Mouse (Mus musculus): ENCODE results near the gene Tspear.

Gene Tspear

DNA sequence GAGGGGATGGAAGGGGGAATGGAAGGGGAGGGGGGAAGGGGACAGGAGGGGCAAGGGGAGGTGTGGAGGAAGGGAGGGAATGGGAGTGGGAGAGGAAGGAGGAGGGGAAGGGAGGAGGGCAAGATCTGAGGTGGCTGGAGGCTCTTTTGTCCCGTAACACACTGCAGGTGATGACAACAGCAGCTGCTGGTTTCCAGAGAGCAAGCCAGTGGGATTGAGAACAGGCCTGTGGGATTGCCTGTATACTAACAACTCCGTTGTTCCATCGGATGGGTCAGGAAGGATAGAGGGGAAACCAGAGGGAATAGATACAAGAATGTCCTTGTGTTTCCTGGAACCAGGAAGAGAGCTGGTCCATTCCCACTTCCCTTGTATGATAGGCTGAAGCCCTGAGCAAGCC is 111.3 kb downstream of the Tspear start:
- no peak for DNase-seq

GRCm38 (mm10) chr10:77798164-77798920 is 112.0 kb downstream of the Tspear start:
- DNase-seq = peak; percentile 20

GRCm38 (mm10) chr10:77798921-77799508 is 112.6 kb downstream of the Tspear start, which contains the start of gene Gm19668:
Gene Gm19668 (minus strand): TSS chr10:77799133.
- no peak for DNase-seq

DNA sequence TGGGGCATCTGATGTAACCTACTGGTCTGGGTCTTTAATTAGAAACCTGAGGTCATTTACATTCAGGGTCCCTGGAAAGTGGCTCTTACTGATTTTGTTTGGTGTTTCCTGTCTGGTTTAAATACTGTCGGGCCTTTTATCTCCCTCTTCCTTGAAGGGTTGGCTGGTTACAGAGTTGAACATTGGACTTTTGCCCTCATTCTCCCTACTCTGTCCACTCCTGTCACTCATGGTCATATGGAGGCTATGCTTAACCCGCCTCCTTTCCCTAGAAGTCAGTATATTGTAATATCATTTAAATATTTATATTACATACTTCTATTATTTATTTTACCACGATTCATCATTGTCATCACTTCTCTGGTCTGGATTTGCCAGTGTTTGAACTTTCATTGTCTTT is 117.7 kb downstream of the Tspear start:
- DNase-seq = no peak

DNA sequence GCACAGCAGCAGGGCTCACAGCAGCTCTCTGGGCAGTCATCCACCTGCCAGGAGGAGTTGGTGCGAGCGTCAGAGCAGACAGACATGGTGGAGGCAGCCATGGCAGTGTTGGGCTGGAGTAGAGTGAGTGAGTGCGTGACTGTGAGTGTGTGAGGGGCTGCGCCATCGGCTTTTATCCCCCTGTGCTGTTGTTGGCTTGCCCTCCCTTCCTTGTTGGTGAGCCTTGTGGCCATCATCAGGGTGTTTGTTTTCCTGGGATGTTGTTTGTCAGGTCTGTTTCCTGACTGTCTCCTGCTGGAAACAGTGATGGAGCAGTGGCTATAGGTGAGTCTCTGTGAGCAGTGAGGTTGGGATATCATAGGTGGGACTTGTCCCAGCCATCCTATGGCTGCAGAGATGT is 125.4 kb downstream of the Tspear start, which contains the start of gene Gm9507:
Gene Gm9507 (minus strand): TSS at position 101 of the 400 bp plus-strand sequence.
- DNase-seq = no peak

GRCm38 (mm10) chr10:77814382-77814781 is 128.0 kb downstream of the Tspear start, which contains the start of gene Gm2696:
Gene Gm2696 (plus strand): TSS chr10:77814682.
- no peak for DNase-seq

DNA sequence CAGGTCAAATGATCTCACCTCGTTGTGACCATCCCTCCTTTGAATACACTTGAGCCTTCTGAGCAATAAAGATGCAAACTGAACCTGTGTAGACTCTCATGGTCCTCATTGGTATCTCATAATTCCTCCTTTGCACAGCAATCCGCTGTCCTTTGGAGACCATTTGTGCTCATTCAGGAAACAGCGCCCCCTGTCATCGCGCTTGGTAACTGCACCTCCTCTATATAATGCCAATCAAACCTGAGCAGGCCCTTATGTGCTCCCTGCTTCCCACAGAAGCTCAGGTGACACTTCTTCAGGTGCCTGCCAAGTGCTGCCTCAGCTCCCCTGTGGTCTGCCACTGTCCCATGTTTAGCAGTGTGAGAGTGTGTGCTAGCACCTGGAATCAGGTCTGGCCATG is 129.1 kb downstream of the Tspear start:
- DNase-seq = peak; percentile 39

GRCm38 (mm10) chr10:77818523-77818922 is 132.2 kb downstream of the Tspear start:
- DNase-seq = no peak

DNA sequence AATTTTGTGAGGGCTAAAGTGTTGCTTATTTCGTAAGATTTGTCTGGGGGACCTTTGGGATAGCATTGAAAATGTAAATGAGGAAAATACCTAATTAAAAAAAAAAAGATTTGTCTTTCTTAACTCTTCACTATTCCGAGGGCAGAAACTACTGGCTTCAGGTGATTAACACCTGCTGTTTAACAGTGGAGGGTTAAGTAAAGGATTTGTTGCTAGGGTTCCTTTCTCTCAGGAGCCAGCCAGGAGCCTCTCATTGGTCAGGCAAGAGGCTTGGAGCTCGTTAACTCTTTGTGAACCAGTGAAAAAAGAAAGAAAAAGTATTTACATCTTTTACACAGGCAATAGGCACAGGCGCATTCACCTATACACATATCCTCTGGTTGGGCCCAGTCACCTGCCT is 132.8 kb downstream of the Tspear start:
- DNase-seq = no peak

DNA sequence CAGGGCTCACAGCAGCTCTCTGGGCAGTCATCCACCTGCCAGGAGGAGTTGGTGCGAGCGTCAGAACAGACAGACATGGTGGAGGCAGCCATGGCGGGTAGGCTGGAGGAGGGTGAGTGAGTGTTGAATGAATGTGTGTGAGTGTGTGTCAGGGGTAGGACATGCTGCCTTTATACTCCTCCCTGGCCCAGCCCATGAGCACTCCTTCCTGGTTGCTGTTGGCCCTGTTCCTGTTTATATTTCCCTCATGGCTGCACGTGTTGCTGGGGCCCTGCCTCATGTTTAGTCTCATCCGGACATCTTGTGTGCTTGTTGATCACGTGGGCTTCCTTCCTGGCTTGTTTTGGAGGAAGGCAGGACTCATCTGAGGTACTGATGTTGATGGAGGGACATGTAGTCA is 140.6 kb downstream of the Tspear start, which contains the start of gene Krtap10-4:
Gene Krtap10-4 (minus strand): TSS at position 145 of the 400 bp plus-strand sequence.
- peak; percentile 42 for DNase-seq

- DNase-seq = no peak
These were observed 149.3 kb downstream of the Tspear start, which contains the start of gene Krtap10-10 for GRCm38 (mm10) chr10:77835647-77836046. Gene Krtap10-10 (plus strand): TSS chr10:77835947.

GRCm38 (mm10) chr10:77839006-77839405 is 152.6 kb downstream of the Tspear start:
- no peak for DNase-seq

- no peak for DNase-seq
These were observed 160.1 kb downstream of the Tspear start, which contains the start of gene Gm36176 for GRCm38 (mm10) chr10:77846503-77846902. Gene Gm36176 (plus strand): TSS chr10:77846803.

- DNase-seq = no peak
These were observed 160.6 kb downstream of the Tspear start for GRCm38 (mm10) chr10:77846961-77847360.

GRCm38 (mm10) chr10:77847538-77847937 is 161.2 kb downstream of the Tspear start:
- DNase-seq = no peak

GRCm38 (mm10) chr10:77852559-77852958 is 166.2 kb downstream of the Tspear start, which contains the start of gene Gm10318:
Gene Gm10318 (plus strand): TSS chr10:77852859.
- DNase-seq = no peak

DNA sequence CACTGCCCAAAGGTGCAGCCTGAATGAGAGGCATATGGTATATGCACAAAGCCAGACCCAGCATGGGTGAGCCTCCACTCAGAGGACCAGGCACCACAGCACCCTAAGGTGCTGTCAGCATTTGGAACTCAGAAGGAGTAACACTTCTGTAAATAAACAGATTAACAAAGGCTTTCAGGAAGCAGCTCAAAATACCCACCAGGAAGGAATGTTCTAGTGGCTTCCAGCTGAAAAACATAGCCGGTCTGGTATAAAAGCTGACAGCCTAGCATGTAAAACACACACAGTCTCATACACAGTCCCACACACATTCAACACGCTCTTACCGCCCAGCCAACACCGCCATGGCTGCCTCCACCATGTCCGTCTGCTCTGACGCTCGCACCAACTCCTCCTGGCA is 175.3 kb downstream of the Tspear start, which contains the start of gene Gm3285:
Gene Gm3285 (plus strand): TSS at position 301 of the 400 bp plus-strand sequence.
- no peak for DNase-seq

- peak; percentile 64 for DNase-seq
These were observed 177.8 kb downstream of the Tspear start for GRCm38 (mm10) chr10:77864067-77864761.

DNA sequence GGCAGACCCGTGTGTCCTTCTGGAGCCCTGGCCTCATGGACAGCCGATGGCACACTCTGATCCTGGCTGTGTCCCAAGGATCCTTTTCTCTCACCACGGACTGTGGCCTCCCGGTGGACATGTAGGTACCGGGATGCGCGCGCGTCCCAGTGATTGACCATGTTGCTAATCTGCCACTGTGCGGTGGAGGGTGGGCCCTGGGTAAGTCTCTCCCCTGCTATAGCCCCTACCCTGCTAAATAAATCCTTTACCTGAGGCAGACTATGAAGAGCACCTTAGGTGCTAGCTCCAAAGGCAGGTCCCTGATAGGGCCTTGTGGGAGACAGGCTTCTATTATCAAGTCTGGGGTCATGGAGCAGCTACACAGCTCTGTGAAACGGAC is 178.4 kb downstream of the Tspear start:
- no peak for DNase-seq

DNA sequence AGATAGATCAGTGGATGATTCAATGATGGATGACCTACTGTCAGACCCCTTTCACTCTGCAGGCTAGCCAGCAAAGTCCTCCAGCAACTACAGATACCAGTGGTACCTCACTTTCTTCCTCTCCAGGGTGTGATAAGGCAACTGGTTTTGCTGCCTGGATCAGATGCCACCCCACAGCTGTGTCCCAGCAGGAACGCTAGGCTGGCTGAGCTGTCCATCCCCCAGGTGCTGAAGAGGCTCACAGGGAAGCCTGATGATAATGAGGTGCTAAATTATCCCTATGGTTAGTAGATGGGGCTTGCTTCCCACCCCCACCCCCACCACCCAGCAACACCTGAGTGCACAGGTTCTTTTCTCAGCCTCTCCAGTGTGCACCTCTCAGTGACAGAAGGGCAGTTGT is 181.2 kb downstream of the Tspear start:
- no peak for DNase-seq

DNA sequence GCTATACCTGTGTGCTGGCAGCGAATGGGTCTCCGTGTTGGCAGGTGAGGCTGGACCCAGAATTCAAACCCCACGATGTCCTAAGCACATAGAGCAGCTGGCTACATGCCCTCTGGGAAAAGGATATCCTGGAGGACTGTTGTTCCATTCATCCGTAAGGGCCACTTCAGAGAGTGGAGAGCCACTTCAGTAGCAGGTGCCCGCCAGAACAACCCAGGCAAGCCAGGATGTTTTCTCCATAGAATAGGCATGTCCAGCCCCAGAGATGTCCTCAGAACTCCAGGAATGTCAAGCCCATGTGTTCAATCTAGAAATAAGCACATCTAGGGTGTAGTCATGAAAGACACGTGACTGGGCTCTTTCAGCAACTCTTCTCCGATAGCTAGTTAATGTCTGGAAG is 183.3 kb downstream of the Tspear start:
- DNase-seq = peak; percentile 23

DNA sequence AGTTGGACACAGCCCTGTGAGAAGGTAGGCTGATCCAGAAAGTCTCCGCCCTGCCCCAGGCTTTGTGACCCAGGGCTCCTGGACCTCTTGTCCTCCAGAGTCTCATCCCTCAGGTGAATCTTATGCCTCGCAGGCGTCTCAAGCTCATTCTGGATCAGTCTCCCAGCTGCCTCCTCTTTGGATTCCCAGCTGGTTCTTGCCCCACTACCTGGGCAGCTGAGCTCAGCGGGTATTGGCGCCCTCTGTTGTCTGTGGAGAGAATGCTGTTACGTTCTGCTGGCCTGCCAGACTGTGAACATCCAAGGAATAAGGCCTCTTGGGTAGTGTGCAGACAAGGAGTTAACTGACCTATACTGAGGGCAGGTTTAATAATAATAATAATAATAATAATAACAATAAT is 192.6 kb downstream of the Tspear start:
- peak; percentile 49 for DNase-seq

GRCm38 (mm10) chr10:77880305-77880704 is 193.9 kb downstream of the Tspear start:
- DNase-seq = no peak

All from lung, postnatal 10 days (tissue).